Mouse (Mus musculus) 3T3-L1 (cell line): Measurements from ENCODE around the gene Ccdc73.
"Not testable (repeated sequence)": the region's sequence is repeated elsewhere in the genome, so short reads cannot be mapped to it uniquely, and the experiment has no call there.

Experiments
- DNase-seq: peaks from one replicate; pipeline ENCODE4 v3.0.0-alpha.2; 2015; ENCODE audit warnings: low read depth, low spot score

Gene Ccdc73

GRCm38 (mm10) chr2:104867282-104867855 lies at the start of gene Ccdc73:
Gene Ccdc73 (plus strand): TSS chr2:104867805.
- DNase-seq = no peak

GRCm38 (mm10) chr2:104818763-104819162 lies 48.8 kb upstream of the Ccdc73 start:
- not testable (repeated sequence) for DNase-seq

- DNase-seq = no peak
These were observed 41.4 kb upstream of the Ccdc73 start for GRCm38 (mm10) chr2:104826191-104826590.

DNA sequence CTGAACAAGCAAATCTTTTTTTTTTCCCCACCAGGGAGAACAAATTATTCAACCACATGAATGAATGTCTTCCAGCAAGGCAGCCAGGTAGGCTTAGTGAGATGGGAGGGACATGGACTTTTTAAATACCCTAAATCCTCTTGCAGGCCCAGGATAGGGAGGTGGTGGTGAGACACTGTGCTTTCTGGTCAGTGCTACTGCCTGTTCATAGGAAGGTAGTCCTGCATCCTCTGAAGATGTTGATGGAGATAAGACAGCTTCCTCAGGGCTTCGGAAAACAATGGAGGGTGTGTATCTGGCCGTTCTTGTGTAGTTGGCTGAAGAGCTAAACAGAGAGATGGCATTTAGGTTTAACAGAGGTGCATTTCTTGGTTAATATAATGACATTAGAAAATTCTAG lies 35.1 kb upstream of the Ccdc73 start:
- no peak for DNase-seq

- DNase-seq = peak; percentile 38
These were observed 26.6 kb upstream of the Ccdc73 start for GRCm38 (mm10) chr2:104840974-104841373.

GRCm38 (mm10) chr2:104841736-104842135 lies 25.9 kb upstream of the Ccdc73 start:
- DNase-seq = no peak

GRCm38 (mm10) chr2:104842559-104842958 lies 25.0 kb upstream of the Ccdc73 start:
- DNase-seq = no peak

GRCm38 (mm10) chr2:104846638-104847414 lies 20.8 kb upstream of the Ccdc73 start:
- DNase-seq = no peak

GRCm38 (mm10) chr2:104847645-104848044 lies 20.0 kb upstream of the Ccdc73 start:
- peak; percentile 89 for DNase-seq

DNA sequence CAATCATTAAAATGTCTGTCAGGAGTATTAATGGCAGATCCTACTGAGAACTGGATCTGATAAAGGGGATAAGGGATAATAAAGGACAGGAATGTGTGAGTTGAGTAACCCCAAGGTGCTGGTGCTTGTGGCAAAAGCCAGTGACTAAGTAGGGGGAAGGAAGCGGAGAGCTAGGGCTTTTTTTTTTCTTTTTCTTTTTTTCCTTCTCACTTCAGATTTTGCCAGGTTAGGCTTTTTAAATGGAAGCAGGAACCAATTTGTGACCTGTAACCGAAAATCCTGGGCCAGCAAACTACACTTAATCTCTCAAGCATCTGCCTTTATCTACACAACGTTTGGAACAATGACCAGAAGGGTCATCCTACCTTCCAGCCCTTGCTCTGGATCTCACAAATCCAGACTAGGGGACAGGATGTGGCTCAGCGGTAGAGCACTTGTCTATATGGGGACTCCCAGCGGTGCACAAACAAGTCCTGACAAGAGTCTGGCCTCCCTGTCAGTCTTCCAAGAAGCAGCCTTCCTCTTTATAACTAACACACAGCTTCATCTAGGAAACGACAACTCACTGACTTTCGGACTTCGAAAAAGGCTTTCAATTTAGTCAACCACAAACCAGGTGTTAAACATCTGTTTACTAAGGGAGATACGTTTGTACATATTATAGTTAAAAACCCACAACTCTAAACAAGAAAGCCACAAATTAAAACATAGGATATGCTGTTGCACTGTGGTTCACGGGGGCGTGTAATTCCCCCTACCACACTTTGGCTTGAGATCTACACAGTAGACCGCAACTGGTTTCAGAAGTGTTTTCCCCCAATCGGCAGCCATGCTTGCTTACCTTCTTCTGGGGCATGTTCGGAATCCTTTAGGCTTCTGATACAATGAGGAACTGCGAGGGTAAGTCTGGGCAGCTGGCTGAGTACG lies 19.1 kb upstream of the Ccdc73 start:
- peak; percentile 44 for DNase-seq

- DNase-seq = peak; percentile 80
These were observed 18.2 kb upstream of the Ccdc73 start, which contains the start of gene Prrg4 for GRCm38 (mm10) chr2:104849276-104849990. Gene Prrg4 (minus strand): TSS chr2:104849876.

DNA sequence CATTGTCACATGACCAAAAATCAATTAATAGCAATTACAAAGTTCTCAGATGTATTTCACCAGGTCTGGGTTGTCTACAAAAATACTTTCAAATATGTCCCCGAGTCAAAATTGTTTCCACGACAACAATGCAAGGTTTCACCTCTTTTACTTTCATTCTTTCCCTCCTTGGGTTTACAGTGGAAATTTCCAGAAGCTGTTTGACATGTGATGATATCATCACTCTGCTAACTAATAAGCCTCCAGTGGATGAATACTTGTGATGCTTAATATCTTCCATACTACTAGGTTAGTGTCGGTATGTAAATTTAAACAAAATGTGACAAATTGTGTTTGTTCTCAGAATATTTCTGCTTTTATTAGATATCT lies 17.6 kb upstream of the Ccdc73 start:
- peak; percentile 77 for DNase-seq

DNA sequence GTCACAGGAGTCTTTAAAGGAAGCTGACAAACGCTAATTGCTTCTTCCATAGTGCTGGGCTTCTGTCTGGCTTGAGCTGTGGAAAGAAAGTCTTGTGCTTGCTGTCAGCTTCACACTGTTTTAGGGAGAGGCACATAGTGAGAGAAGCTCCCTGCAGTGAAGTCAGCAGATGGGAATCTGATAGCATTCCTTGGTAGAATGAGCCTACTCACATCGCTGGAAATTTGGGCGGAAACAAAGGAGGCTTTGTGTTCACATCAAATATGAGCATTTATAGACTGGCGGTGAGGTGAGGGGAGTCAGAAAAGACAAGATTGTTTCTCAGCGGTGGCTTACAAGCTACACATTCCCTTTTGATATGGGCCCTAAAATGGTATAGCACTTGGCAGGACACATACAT lies 15.9 kb upstream of the Ccdc73 start:
- DNase-seq = peak; percentile 79

DNA sequence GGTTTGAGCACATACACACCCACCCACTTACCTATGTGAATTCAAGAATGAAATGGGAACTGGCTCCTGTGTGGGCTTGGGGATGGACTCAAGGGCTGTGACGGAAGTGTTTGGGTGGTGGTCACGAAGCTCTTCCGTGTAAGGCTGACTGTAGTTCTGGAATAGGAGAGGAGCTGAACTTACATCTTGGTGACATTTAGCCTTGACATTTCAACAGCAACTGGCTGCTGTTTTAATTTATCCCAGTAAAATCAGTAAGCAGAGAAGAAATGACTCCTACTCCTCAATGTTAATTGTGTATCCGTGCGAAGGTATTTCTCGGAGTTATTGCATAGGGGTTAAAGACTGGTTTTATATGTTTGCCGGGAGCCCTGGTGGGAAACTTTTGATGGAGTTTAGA lies 15.1 kb upstream of the Ccdc73 start:
- DNase-seq = no peak

DNA sequence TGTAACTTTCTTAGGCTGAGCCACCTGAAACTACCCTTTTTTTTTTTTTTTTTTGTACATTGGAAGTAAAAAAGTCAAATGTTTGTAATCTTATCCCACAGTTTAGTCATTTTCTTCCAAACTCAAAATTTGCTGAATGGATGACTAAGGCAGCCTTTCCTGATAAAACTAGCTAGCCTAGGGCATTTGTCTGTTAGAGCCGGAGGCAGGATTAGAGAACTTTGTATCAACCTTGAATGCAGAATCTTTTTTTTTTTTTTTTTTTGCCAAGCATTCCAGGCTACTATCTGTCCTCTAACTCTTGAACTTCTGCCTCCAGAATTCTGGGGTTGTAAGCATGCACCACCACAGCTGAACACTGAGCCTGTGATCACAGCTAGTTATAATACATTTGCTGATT lies 12.8 kb upstream of the Ccdc73 start:
- DNase-seq = peak; percentile 75

DNA sequence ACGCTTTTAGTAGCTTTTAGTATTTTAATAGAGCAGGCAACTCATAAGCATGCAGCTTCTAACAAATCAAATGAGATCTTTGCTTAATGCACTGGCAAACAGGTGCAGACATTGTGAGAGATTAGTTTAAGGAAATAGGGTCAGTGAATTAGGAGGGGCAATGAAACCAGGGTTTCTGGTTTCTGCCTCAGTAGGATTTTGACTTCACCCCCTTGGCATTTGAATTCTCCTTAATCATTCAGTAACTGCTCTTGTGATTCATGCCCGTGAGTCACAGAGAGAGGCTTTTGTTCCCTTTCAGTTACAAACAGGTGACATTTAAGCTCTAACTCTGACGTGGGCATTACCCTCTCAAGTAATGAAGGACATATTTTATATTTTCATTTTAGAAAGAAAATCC lies 11.9 kb upstream of the Ccdc73 start:
- DNase-seq = peak; percentile 76

- DNase-seq = peak; percentile 35
These were observed 11.4 kb upstream of the Ccdc73 start for GRCm38 (mm10) chr2:104856218-104856617.

GRCm38 (mm10) chr2:104858083-104858482 lies 9.5 kb upstream of the Ccdc73 start:
- not testable (repeated sequence) for DNase-seq

DNA sequence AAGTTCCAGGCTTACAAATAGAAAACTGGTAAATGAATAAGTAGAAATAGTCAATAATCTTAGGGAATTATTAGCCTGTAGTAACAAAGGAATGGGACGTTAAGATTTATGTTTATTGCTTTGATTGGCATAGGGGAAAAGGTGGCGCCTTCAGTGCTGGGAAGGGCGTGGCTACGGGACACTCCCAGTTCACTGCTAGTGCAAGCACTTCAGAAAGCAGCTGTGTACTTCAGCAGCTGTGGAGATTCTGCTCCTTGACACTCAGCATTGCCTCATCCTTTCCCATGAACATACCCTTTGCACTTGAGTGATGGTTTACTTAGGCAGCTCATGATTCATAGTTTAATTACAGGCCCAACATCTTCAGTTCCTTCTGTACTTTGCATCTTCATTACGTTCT lies 8.5 kb upstream of the Ccdc73 start:
- DNase-seq = peak; percentile 66

GRCm38 (mm10) chr2:104860426-104860825 lies 7.2 kb upstream of the Ccdc73 start:
- no peak for DNase-seq

- peak; percentile 92 for DNase-seq
These were observed 3.3 kb upstream of the Ccdc73 start for GRCm38 (mm10) chr2:104864176-104864860.
